Mouse (Mus musculus) cerebellum, adult 2 months (tissue): ENCODE results near the gene Casd1.

ENCODE experiments used
- CTCF ChIP-seq: fragments of 200-500 bp; IDR thresholded peaks from 2 replicates; pipeline ENCODE4 v1.5.1; 2011; ENCODE audit warnings: low read depth, mild to moderate bottlenecking, control low read depth, low read length, moderate library complexity, borderline replicate concordance; ENCODE audit not compliant: insufficient read depth
- POLR2A ChIP-seq: fragments of 200-500 bp; IDR thresholded peaks from 2 replicates; pipeline ENCODE4 v1.6.1; 2011; ENCODE audit warnings: low read length, control low read depth, borderline replicate concordance; ENCODE audit not compliant: insufficient read depth

DNA sequence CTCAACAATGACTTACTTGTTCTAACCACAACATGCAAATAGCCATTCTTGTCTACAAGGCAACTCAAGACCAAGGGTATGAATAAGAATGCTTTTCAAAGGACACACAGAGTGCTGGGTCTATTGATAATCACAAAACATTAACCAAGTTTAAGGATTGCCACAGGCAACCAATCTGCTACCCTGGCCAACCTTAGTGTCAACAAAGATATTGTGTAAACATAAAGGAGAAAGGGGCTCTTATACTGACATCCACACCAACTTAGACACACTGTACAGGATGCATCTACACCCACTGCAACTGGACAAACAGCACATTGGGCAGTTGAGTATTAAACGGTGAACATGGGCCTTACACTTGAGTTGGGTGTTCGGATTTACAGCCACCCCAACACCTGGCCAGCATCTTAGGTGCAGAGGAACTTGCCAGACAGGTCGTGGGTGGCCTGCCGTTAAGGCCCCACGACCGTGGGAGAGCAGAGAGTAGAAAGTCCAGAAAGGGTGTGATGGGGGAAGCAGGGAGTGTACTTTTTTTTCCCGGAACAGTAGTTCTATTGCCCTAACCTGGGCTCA lies 468 bp upstream of the Casd1 start:
- TF ChIP-seq CTCF, result no peak
- no peak for TF ChIP-seq POLR2A
